Mouse (Mus musculus): ENCODE results near the gene Khdrbs2.

The Khdrbs2 gene

GRCm38 (mm10) chr1:32172506-32173239 lies at the start of gene Khdrbs2:
Gene Khdrbs2 (plus strand): TSS chr1:32172714.
- DNase-seq (ENCODE audit: low spot score): peak; percentile 73

- no peak for DNase-seq (ENCODE audit: low spot score)
Observed at GRCm38 (mm10) chr1:32174566-32174965, 2.1 kb downstream of the Khdrbs2 start.

- no peak for DNase-seq (ENCODE audit: low spot score)
Observed at GRCm38 (mm10) chr1:32199664-32200260, 27.2 kb downstream of the Khdrbs2 start.

- DNase-seq (ENCODE audit: low spot score): no peak
Observed at GRCm38 (mm10) chr1:32248443-32248842, 75.9 kb downstream of the Khdrbs2 start.

- no peak for DNase-seq (ENCODE audit: low spot score)
Observed at GRCm38 (mm10) chr1:32249602-32250001, 77.1 kb downstream of the Khdrbs2 start.

- DNase-seq (ENCODE audit: low spot score): no peak
Observed at GRCm38 (mm10) chr1:32250337-32250736, 77.8 kb downstream of the Khdrbs2 start.

- DNase-seq (ENCODE audit: low spot score): no peak
Observed at GRCm38 (mm10) chr1:32258942-32259341, 86.4 kb downstream of the Khdrbs2 start.

GRCm38 (mm10) chr1:32270519-32270918 lies 98.0 kb downstream of the Khdrbs2 start:
- DNase-seq (ENCODE audit: low spot score): no peak

- DNase-seq (ENCODE audit: low spot score): no peak
Observed at GRCm38 (mm10) chr1:32294702-32295101, 122.2 kb downstream of the Khdrbs2 start.

GRCm38 (mm10) chr1:32301391-32301790 lies 128.9 kb downstream of the Khdrbs2 start:
- DNase-seq (ENCODE audit: low spot score): no peak

GRCm38 (mm10) chr1:32309074-32309473 lies 136.6 kb downstream of the Khdrbs2 start:
- DNase-seq (ENCODE audit: low spot score): no peak

- DNase-seq (ENCODE audit: low spot score): no peak
Observed at GRCm38 (mm10) chr1:32309637-32310036, 137.1 kb downstream of the Khdrbs2 start.

GRCm38 (mm10) chr1:32339108-32339507 lies 166.6 kb downstream of the Khdrbs2 start:
- DNase-seq (ENCODE audit: low spot score): no peak

GRCm38 (mm10) chr1:32347538-32347937 lies 175.0 kb downstream of the Khdrbs2 start:
- DNase-seq (ENCODE audit: low spot score): no peak

- DNase-seq (ENCODE audit: low spot score): no peak
Observed at GRCm38 (mm10) chr1:32352076-32352475, 179.6 kb downstream of the Khdrbs2 start.

GRCm38 (mm10) chr1:32363539-32363938 lies 191.0 kb downstream of the Khdrbs2 start:
- no peak for DNase-seq (ENCODE audit: low spot score)

- no peak for DNase-seq (ENCODE audit: low spot score)
Observed at GRCm38 (mm10) chr1:32397553-32397952, 225.0 kb downstream of the Khdrbs2 start.

- no peak for DNase-seq (ENCODE audit: low spot score)
Observed at GRCm38 (mm10) chr1:32407651-32408050, 235.1 kb downstream of the Khdrbs2 start.

- DNase-seq (ENCODE audit: low spot score): no peak
Observed at GRCm38 (mm10) chr1:32428410-32428809, 255.9 kb downstream of the Khdrbs2 start.

GRCm38 (mm10) chr1:32429493-32429892 lies 257.0 kb downstream of the Khdrbs2 start:
- no peak for DNase-seq (ENCODE audit: low spot score)

- no peak for DNase-seq (ENCODE audit: low spot score)
Observed at GRCm38 (mm10) chr1:32430516-32430915, 258.0 kb downstream of the Khdrbs2 start.

GRCm38 (mm10) chr1:32433118-32433517 lies 260.6 kb downstream of the Khdrbs2 start:
- no peak for DNase-seq (ENCODE audit: low spot score)

- no peak for DNase-seq (ENCODE audit: low spot score)
Observed at GRCm38 (mm10) chr1:32443927-32444326, 271.4 kb downstream of the Khdrbs2 start.

- no peak for DNase-seq (ENCODE audit: low spot score)
Observed at GRCm38 (mm10) chr1:32463103-32463516, 290.6 kb downstream of the Khdrbs2 start.

Measured in ovary, adult 18-20 months (tissue).